Mouse (Mus musculus): ENCODE measurements at regions not wholly inside any gene's neighbourhood (a gene's known extent, or its start where the extent isn't known, plus 50 kb on each side); places are given as distances from the start of the nearest gene placed in this dataset.

GRCm38 (mm10) chr12:70644910-70645309, 180.4 kb upstream of the Frmd6 start:
- 74% methylated on average over 2 of the region's 2 CpGs for WGBS
- DNase-seq (ENCODE audit: low spot score) = no peak
- Histone ChIP-seq H3K27ac (replicated peaks; ENCODE audit: low read depth, low read length) (no peak overlapping the region), H3K4me3 (replicated peaks; ENCODE audit: low read length) (no peak overlapping the region), H3K4me1 (ENCODE audit: control insufficient read depth, insufficient read depth, low read length) (peaks cover 17% of the 10 kb centered on the region), H3K9ac (ENCODE audit: low read depth, low read length, severe bottlenecking) (no peak overlapping the region), H3K27me3 (ENCODE audit: control insufficient read depth, insufficient read depth, low read length) (no peaks in the 10 kb centered on the region), H3K36me3 (ENCODE audit: control insufficient read depth, insufficient read depth, low read length) (no peaks in the 10 kb centered on the region), H3K9me3 (ENCODE audit: control insufficient read depth, low read length) (no peaks in the 10 kb centered on the region), H3K4me2 (replicated peaks; ENCODE audit: low read depth, low read length, severe bottlenecking) (no peak overlapping the region)
- TF ChIP-seq POLR2A (IDR thresholded peaks at IDR 0.05; ENCODE audit: borderline replicate concordance, extremely low read depth, insufficient read depth, insufficient read length) = no peak
- ATAC-seq (ENCODE audit: low FRiP score, low read depth) = no peak

- no peaks in the 10 kb centered on the region for H3K27me3 ChIP-seq (ENCODE audit: control insufficient read depth, insufficient read depth, low read length)
Observed at GRCm38 (mm10) chr12:70645407-70645806, 179.9 kb upstream of the Frmd6 start.

GRCm38 (mm10) chr12:70647516-70647915, 177.8 kb upstream of the Frmd6 start:
- Histone ChIP-seq H3K4me3 (replicated peaks; ENCODE audit: low read length) (no peak overlapping the region), H3K9me3 (ENCODE audit: control insufficient read depth, low read length) (no peaks in the 10 kb centered on the region), H3K4me2 (replicated peaks; ENCODE audit: low read depth, low read length, severe bottlenecking) (no peak overlapping the region), H3K27ac (replicated peaks; ENCODE audit: low read depth, low read length) (0 out of 2 replicates have a peak overlapping the region, but pooled peaks have one; percentile 26), H3K9ac (ENCODE audit: low read depth, low read length, severe bottlenecking) (no peak overlapping the region), H3K27me3 (ENCODE audit: control insufficient read depth, insufficient read depth, low read length) (no peaks in the 10 kb centered on the region), H3K36me3 (ENCODE audit: control insufficient read depth, insufficient read depth, low read length) (no peaks in the 10 kb centered on the region), H3K4me1 (ENCODE audit: control insufficient read depth, insufficient read depth, low read length) (peaks cover 17% of the 10 kb centered on the region)
- no peak for DNase-seq (ENCODE audit: low spot score)
- 24% methylated on average over 6 of the region's 6 CpGs for WGBS
- TF ChIP-seq POLR2A (IDR thresholded peaks at IDR 0.05; ENCODE audit: borderline replicate concordance, extremely low read depth, insufficient read depth, insufficient read length) = no peak
- no peak for ATAC-seq (ENCODE audit: low FRiP score, low read depth)

More at GRCm38 (mm10) chr12:70645407-70645806, 179.9 kb upstream of the Frmd6 start:
- ATAC-seq (ENCODE audit: low FRiP score, low read depth) (no peak), DNase-seq (ENCODE audit: low spot score) (no peak)
- H3K4me1 ChIP-seq (ENCODE audit: control insufficient read depth, insufficient read depth, low read length) = peaks cover 17% of the 10 kb centered on the region
- no peaks in the 10 kb centered on the region for H3K9me3 ChIP-seq (ENCODE audit: control insufficient read depth, low read length)
- no peak overlapping the region for H3K4me3 ChIP-seq (replicated peaks; ENCODE audit: low read length)
- no peak overlapping the region for H3K27ac ChIP-seq (replicated peaks; ENCODE audit: low read depth, low read length)
- H3K36me3 ChIP-seq (ENCODE audit: control insufficient read depth, insufficient read depth, low read length) = no peaks in the 10 kb centered on the region
- 74% methylated on average over 3 of the region's 3 CpGs for WGBS
- H3K9ac ChIP-seq (ENCODE audit: low read depth, low read length, severe bottlenecking) = no peak overlapping the region
- TF ChIP-seq POLR2A (IDR thresholded peaks at IDR 0.05; ENCODE audit: borderline replicate concordance, extremely low read depth, insufficient read depth, insufficient read length) = no peak
- H3K4me2 ChIP-seq (replicated peaks; ENCODE audit: low read depth, low read length, severe bottlenecking) = no peak overlapping the region

GRCm38 (mm10) chr12:70648179-70648811, 177.0 kb upstream of the Frmd6 start:
- ATAC-seq (ENCODE audit: low FRiP score, low read depth) (no peak), DNase-seq (ENCODE audit: low spot score) (peak; percentile 54)
- Histone ChIP-seq H3K9me3 (ENCODE audit: control insufficient read depth, low read length) (no peaks in the 10 kb centered on the region), H3K27ac (replicated peaks; ENCODE audit: low read depth, low read length) (no peak overlapping the region), H3K4me1 (ENCODE audit: control insufficient read depth, insufficient read depth, low read length) (peaks cover 17% of the 10 kb centered on the region), H3K27me3 (ENCODE audit: control insufficient read depth, insufficient read depth, low read length) (no peaks in the 10 kb centered on the region), H3K9ac (ENCODE audit: low read depth, low read length, severe bottlenecking) (no peak overlapping the region), H3K4me2 (replicated peaks; ENCODE audit: low read depth, low read length, severe bottlenecking) (no peak overlapping the region), H3K4me3 (replicated peaks; ENCODE audit: low read length) (no peak overlapping the region), H3K36me3 (ENCODE audit: control insufficient read depth, insufficient read depth, low read length) (no peaks in the 10 kb centered on the region)
- 40% methylated on average over 6 of the region's 6 CpGs for WGBS
- TF ChIP-seq POLR2A (IDR thresholded peaks at IDR 0.05; ENCODE audit: borderline replicate concordance, extremely low read depth, insufficient read depth, insufficient read length) = no peak

GRCm38 (mm10) chr12:70648812-70649188, 176.5 kb upstream of the Frmd6 start:
- TF ChIP-seq POLR2A (IDR thresholded peaks at IDR 0.05; ENCODE audit: borderline replicate concordance, extremely low read depth, insufficient read depth, insufficient read length) = no peak
- Histone ChIP-seq H3K4me3 (replicated peaks; ENCODE audit: low read length) (no peak overlapping the region), H3K4me1 (ENCODE audit: control insufficient read depth, insufficient read depth, low read length) (peaks cover 17% of the 10 kb centered on the region), H3K36me3 (ENCODE audit: control insufficient read depth, insufficient read depth, low read length) (no peaks in the 10 kb centered on the region), H3K27ac (replicated peaks; ENCODE audit: low read depth, low read length) (no peak overlapping the region), H3K27me3 (ENCODE audit: control insufficient read depth, insufficient read depth, low read length) (no peaks in the 10 kb centered on the region), H3K9ac (ENCODE audit: low read depth, low read length, severe bottlenecking) (no peak overlapping the region), H3K4me2 (replicated peaks; ENCODE audit: low read depth, low read length, severe bottlenecking) (no peak overlapping the region), H3K9me3 (ENCODE audit: control insufficient read depth, low read length) (no peaks in the 10 kb centered on the region)
- ATAC-seq (ENCODE audit: low FRiP score, low read depth) (no peak), DNase-seq (ENCODE audit: low spot score) (no peak)
- 82% methylated on average over 1 of the region's 1 CpGs for WGBS

All from limb, embryonic 14.5 days (tissue).